Mouse (Mus musculus) bone marrow macrophage, adult 2 months (primary cell): ENCODE measurements around the gene Frmd4b. TPM values are rescaled to one million over a fixed set of nuclear protein-coding genes. Genes with fewer than 3 reads are reported as not detected.
"Not testable (repeated sequence)": the region's sequence is repeated elsewhere in the genome, so short reads cannot be mapped to it uniquely, and the experiment has no call there.

ENCODE experiments used
- H3K27ac ChIP-seq: 2 replicates; pipeline ENCODE4 v1.5.1; 2012; ENCODE audit warnings: low read depth, low read length; ENCODE audit not compliant: insufficient read depth
- H3K4me1 ChIP-seq: 2 replicates; pipeline ENCODE4 v1.6.1; 2012; ENCODE audit warnings: low read length; ENCODE audit not compliant: control insufficient read depth, insufficient read depth
- H3K4me3 ChIP-seq: 2 replicates; pipeline ENCODE4 v1.5.1; 2012; ENCODE audit warnings: mild to moderate bottlenecking, low read length, moderate library complexity; ENCODE audit not compliant: insufficient read depth
- CTCF ChIP-seq: IDR thresholded peaks from 2 replicates; pipeline ENCODE4 v1.5.1; 2012; ENCODE audit warnings: low read depth, mild to moderate bottlenecking, low read length, moderate library complexity
- POLR2A ChIP-seq: IDR thresholded peaks from 2 replicates; pipeline ENCODE4 v1.6.1; 2012; ENCODE audit warnings: mild to moderate bottlenecking, low read depth, low read length, borderline replicate concordance
- polyA plus RNA-seq: library from polyadenylated mRNA; stranded (reverse); fragments of >200 nt; gene quantifications from 2 replicates; pipeline ENCODE4 v1.2.4, GENCODE M21; 2012; ENCODE audit not compliant: missing spikeins, insufficient read depth, insufficient read length

Gene Frmd4b
- polyA plus RNA-seq, 1 experiment = 115 TPM

- Histone ChIP-seq H3K4me1 (peaks cover 6% of the 10 kb centered on the region), H3K4me3 (no peak overlapping the region), H3K27ac (no peak overlapping the region)
- TF ChIP-seq POLR2A (no peak), CTCF (no peak)
Measured at GRCm38 (mm10) chr6:97276366-97276765, 341.0 kb downstream of the Frmd4b start.

- Histone ChIP-seq H3K27ac (no peak overlapping the region), H3K4me1 (peaks cover 6% of the 10 kb centered on the region), H3K4me3 (no peak overlapping the region)
- no peak for TF ChIP-seq CTCF
- no peak for TF ChIP-seq POLR2A
Measured at GRCm38 (mm10) chr6:97275760-97276159, 341.6 kb downstream of the Frmd4b start.

- Histone ChIP-seq H3K4me1 (peaks cover 6% of the 10 kb centered on the region), H3K4me3 (no peak overlapping the region), H3K27ac (no peak overlapping the region)
- TF ChIP-seq POLR2A = no peak
- no peak for TF ChIP-seq CTCF
Measured at GRCm38 (mm10) chr6:97273777-97274176, 343.6 kb downstream of the Frmd4b start.

- Histone ChIP-seq H3K4me1 (peaks cover 6% of the 10 kb centered on the region), H3K4me3 (no peak overlapping the region), H3K27ac (no peak overlapping the region)
- no peak for TF ChIP-seq POLR2A
Measured at GRCm38 (mm10) chr6:97273058-97273710, 344.2 kb downstream of the Frmd4b start.

GRCm38 (mm10) chr6:97272349-97272748, 345.0 kb downstream of the Frmd4b start:
- TF ChIP-seq POLR2A (no peak), CTCF (no peak)
- Histone ChIP-seq H3K4me1 (peaks cover 6% of the 10 kb centered on the region), H3K4me3 (no peak overlapping the region)

GRCm38 (mm10) chr6:97269596-97269995, 347.7 kb downstream of the Frmd4b start:
- H3K27ac ChIP-seq = no peak overlapping the region
- TF ChIP-seq POLR2A = no peak
- TF ChIP-seq CTCF = no peak
- peaks cover 6% of the 10 kb centered on the region for H3K4me1 ChIP-seq
- no peak overlapping the region for H3K4me3 ChIP-seq

More at GRCm38 (mm10) chr6:97272349-97272748, 345.0 kb downstream of the Frmd4b start:
- H3K27ac ChIP-seq = no peak overlapping the region

GRCm38 (mm10) chr6:97267132-97267531, 350.2 kb downstream of the Frmd4b start:
- no peak for TF ChIP-seq POLR2A
- no peak for TF ChIP-seq CTCF
- Histone ChIP-seq H3K27ac (no peak overlapping the region), H3K4me3 (no peak overlapping the region), H3K4me1 (no peaks in the 10 kb centered on the region)

- TF ChIP-seq POLR2A (no peak), CTCF (no peak)
- H3K4me1 ChIP-seq = no peaks in the 10 kb centered on the region
- H3K27ac ChIP-seq = no peak overlapping the region
- no peak overlapping the region for H3K4me3 ChIP-seq
Measured at GRCm38 (mm10) chr6:97266661-97267060, 350.7 kb downstream of the Frmd4b start.

GRCm38 (mm10) chr6:97265705-97266104, 351.6 kb downstream of the Frmd4b start:
- Histone ChIP-seq H3K4me3 (no peak overlapping the region), H3K4me1 (no peaks in the 10 kb centered on the region), H3K27ac (no peak overlapping the region)
- TF ChIP-seq CTCF (no peak), POLR2A (no peak)

GRCm38 (mm10) chr6:97265240-97265639, 352.1 kb downstream of the Frmd4b start:
- Histone ChIP-seq H3K4me1 (no peaks in the 10 kb centered on the region), H3K4me3 (no peak overlapping the region), H3K27ac (no peak overlapping the region)
- no peak for TF ChIP-seq CTCF
- no peak for TF ChIP-seq POLR2A

GRCm38 (mm10) chr6:97263750-97264149, 353.6 kb downstream of the Frmd4b start:
- not testable (repeated sequence) for H3K27ac ChIP-seq, H3K4me3 ChIP-seq, H3K4me1 ChIP-seq
